Mouse (Mus musculus): Measurements from ENCODE around the gene Ift172.

Ift172 gene

GRCm38 (mm10) chr5:31240637-31241521 lies 50.0 kb downstream of the Ift172 start, which contains the start of the genes Nrbp1 and Gm9970:
TSS of gene Nrbp1 (plus strand) at chr5:31240864.
TSS of gene Gm9970 (minus strand) at chr5:31241232.
- CTCF ChIA-PET = interaction anchor here in 3 of 4 experiments (0.5 to 1.6 kb wide), 6 partner anchors 12 to 219 kb away, joined by 3 to 9 read pairs (median 6); partner anchors contain the start of genes Atraid (in 1 of the 3) and Ppm1g (in 1 of the 3)

GRCm38 (mm10) chr5:31226641-31227040 lies 64.3 kb downstream of the Ift172 start:
- POLR2A ChIA-PET = interaction anchor here in 2 of 4 experiments (0.6 to 1.8 kb wide), 3 partner anchors 14 to 102 kb away, joined by 3 to 6 read pairs (median 3); partner anchors contain the start of genes Gm9970 (in 1 of the 2) and Nrbp1 (in 1 of the 2)
- CTCF ChIA-PET = interaction anchor here in 2 of 4 experiments (0.6 to 0.8 kb wide), 4 partner anchors 41 to 336 kb away, joined by 3 to 7 read pairs (median 4); no protein-coding TSS in a partner anchor

More at GRCm38 (mm10) chr5:31240637-31241521, 50.0 kb downstream of the Ift172 start, which contains the start of the genes Nrbp1 and Gm9970:
- POLR2A ChIA-PET = interaction anchor here in 3 of 4 experiments (0.6 to 3.0 kb wide), 27 partner anchors 8 to 407 kb away, joined by 3 to 30 read pairs (median 3); partner anchors contain the start of genes Cad (in 2 of the 3), Gm29609 (in 2 of the 3), Gtf3c2 (in 2 of the 3) and Krtcap3 (in 2 of the 3)

GRCm38 (mm10) chr5:31222696-31223095 lies 68.2 kb downstream of the Ift172 start:
- CTCF ChIA-PET = no interaction called here
- POLR2A ChIA-PET = interaction anchor here in 1 of 4 experiments (1.8 to 2.2 kb wide), 2 partner anchors 30 to 48 kb away, joined by 3 to 6 read pairs; no protein-coding TSS in a partner anchor

GRCm38 (mm10) chr5:31221304-31221945 lies 69.5 kb downstream of the Ift172 start:
- CTCF ChIA-PET = interaction anchor here (0.6 to 1.4 kb wide), 14 partner anchors 11 to 1562 kb away, joined by 3 to 7 read pairs (median 4); partner anchors contain the start of genes Zfp513 (in 2 of the 4), Agbl5 (in 1 of the 4) and Gm9970 (in 1 of the 4)
- POLR2A ChIA-PET = interaction anchor here (0.5 to 10.6 kb wide), 43 partner anchors 11 to 508 kb away, joined by 3 to 95 read pairs (median 5); partner anchors contain the start of genes Gm29609 (in 3 of the 4), Gm9970 (in 3 of the 4), Gtf3c2 (in 3 of the 4) and Nrbp1 (in 3 of the 4)

GRCm38 (mm10) chr5:31220448-31221303 lies 70.2 kb downstream of the Ift172 start, which contains the start of gene Ppm1g:
TSS of gene Ppm1g (minus strand) at chr5:31220687.
- ChIA-PET POLR2A (interaction anchor here (0.5 to 10.6 kb wide), 51 partner anchors 10 to 507 kb away, joined by 3 to 95 read pairs (median 4); partner anchors contain the start of genes Gm29609 (in 3 of the 4), Gm9970 (in 3 of the 4), Gtf3c2 (in 3 of the 4) and Nrbp1 (in 3 of the 4)), CTCF (interaction anchor here (0.6 to 1.4 kb wide), 14 partner anchors 11 to 1562 kb away, joined by 3 to 7 read pairs (median 4); partner anchors contain the start of genes Zfp513 (in 2 of the 4), Agbl5 (in 1 of the 4) and Gm9970 (in 1 of the 4))

GRCm38 (mm10) chr5:31219911-31220447 lies 70.9 kb downstream of the Ift172 start:
- POLR2A ChIA-PET = interaction anchor here in 3 of 4 experiments (0.6 to 10.6 kb wide), 16 partner anchors 11 to 510 kb away, joined by 3 to 95 read pairs (median 4); partner anchors contain the start of genes Gm29609 (in 3 of the 3), Gtf3c2 (in 3 of the 3), Zfp513 (in 3 of the 3) and Snx17 (in 2 of the 3)
- CTCF ChIA-PET = no interaction called here

GRCm38 (mm10) chr5:31219474-31219873 lies 71.4 kb downstream of the Ift172 start:
- ChIA-PET POLR2A (interaction anchor here (0.6 to 10.6 kb wide), 21 partner anchors 10 to 544 kb away, joined by 3 to 95 read pairs (median 4); partner anchors contain the start of genes Gm29609 (in 3 of the 4), Gtf3c2 (in 3 of the 4), Eif2b4 (in 2 of the 4) and Snx17 (in 2 of the 4)), CTCF (interaction anchor here in 3 of 4 experiments (0.7 to 1.9 kb wide), 12 partner anchors 10 to 171 kb away, joined by 3 to 14 read pairs (median 5); partner anchors contain the start of genes Atraid (in 1 of the 3), Eif2b4 (in 1 of the 3), Slc5a6 (in 1 of the 3) and Snx17 (in 1 of the 3))

GRCm38 (mm10) chr5:31219070-31219469 lies 71.8 kb downstream of the Ift172 start:
- ChIA-PET POLR2A (interaction anchor here (0.6 to 10.6 kb wide), 39 partner anchors 10 to 1509 kb away, joined by 3 to 95 read pairs (median 4); partner anchors contain the start of genes Eif2b4 (in 3 of the 4), Gm29609 (in 3 of the 4), Gtf3c2 (in 3 of the 4) and Snx17 (in 3 of the 4)), CTCF (interaction anchor here (0.6 to 1.9 kb wide), 25 partner anchors 8 to 1794 kb away, joined by 3 to 14 read pairs (median 4); partner anchors contain the start of genes Ost4 (in 2 of the 4), Atraid (in 1 of the 4), Eif2b4 (in 1 of the 4) and Slc5a6 (in 1 of the 4))

GRCm38 (mm10) chr5:31218294-31218693 lies 72.6 kb downstream of the Ift172 start:
- POLR2A ChIA-PET = interaction anchor here in 3 of 4 experiments (0.6 to 10.6 kb wide), 25 partner anchors 9 to 1761 kb away, joined by 3 to 95 read pairs (median 4); partner anchors contain the start of genes Zfp513 (in 3 of the 3), Eif2b4 (in 2 of the 3), Gm29609 (in 2 of the 3) and Gtf3c2 (in 2 of the 3)
- CTCF ChIA-PET = interaction anchor here in 3 of 4 experiments (0.6 to 1.9 kb wide), 8 partner anchors 16 to 327 kb away, joined by 3 to 8 read pairs (median 5); partner anchors contain the start of genes Eif2b4 (in 1 of the 3), Snx17 (in 1 of the 3) and Zfp513 (in 1 of the 3)

GRCm38 (mm10) chr5:31216554-31216953 lies 74.4 kb downstream of the Ift172 start:
- ChIA-PET POLR2A (interaction anchor here in 3 of 4 experiments (0.6 to 17.9 kb wide), 6 partner anchors 12 to 169 kb away, joined by 3 to 240 read pairs (median 3); partner anchors contain the start of genes Zfp513 (in 3 of the 3), Atraid (in 1 of the 3), Eif2b4 (in 1 of the 3) and Snx17 (in 1 of the 3)), CTCF (interaction anchor here in 2 of 4 experiments (0.8 to 1.3 kb wide), 2 partner anchors 14 to 20 kb away, joined by 3 to 5 read pairs; partner anchors contain the start of gene Zfp513 (in 1 of the 2))

- CTCF ChIA-PET = no interaction called here
- POLR2A ChIA-PET = interaction anchor here in 2 of 4 experiments (1.3 to 17.9 kb wide), 8 partner anchors 3 to 156 kb away, joined by 4 to 240 read pairs (median 8); partner anchors contain the start of genes Eif2b4 (in 2 of the 2), Ppm1g (in 2 of the 2), Snx17 (in 2 of the 2) and Atraid (in 1 of the 2)
Observed at GRCm38 (mm10) chr5:31204421-31204820, 86.5 kb downstream of the Ift172 start.

GRCm38 (mm10) chr5:31203866-31204265 lies 87.0 kb downstream of the Ift172 start:
- ChIA-PET CTCF (no interaction called here), POLR2A (interaction anchor here in 2 of 4 experiments (1.3 to 17.9 kb wide), 9 partner anchors 4 to 156 kb away, joined by 4 to 240 read pairs (median 16); partner anchors contain the start of genes Eif2b4 (in 2 of the 2), Ppm1g (in 2 of the 2), Snx17 (in 2 of the 2) and Atraid (in 1 of the 2))

All from embryonic stem cell, embryonic (primary cell).